Mouse (Mus musculus) fat pad, adult 2 months (tissue): ENCODE measurements at regions not wholly inside any gene's neighbourhood (a gene's known extent, or its start where the extent isn't known, plus 50 kb on each side); places are given as distances from the start of the nearest gene placed in this dataset.

ENCODE experiments used
- DNase-seq: peaks from one replicate; pipeline ENCODE4 v3.0.0-alpha.2; 2011; ENCODE audit warnings: low read depth, low spot score; ENCODE audit errors: extremely low read depth

- no peak for DNase-seq
Observed at GRCm38 (mm10) chr6:127252000-127252721, 100.2 kb upstream of the Ccnd2 start.

DNA sequence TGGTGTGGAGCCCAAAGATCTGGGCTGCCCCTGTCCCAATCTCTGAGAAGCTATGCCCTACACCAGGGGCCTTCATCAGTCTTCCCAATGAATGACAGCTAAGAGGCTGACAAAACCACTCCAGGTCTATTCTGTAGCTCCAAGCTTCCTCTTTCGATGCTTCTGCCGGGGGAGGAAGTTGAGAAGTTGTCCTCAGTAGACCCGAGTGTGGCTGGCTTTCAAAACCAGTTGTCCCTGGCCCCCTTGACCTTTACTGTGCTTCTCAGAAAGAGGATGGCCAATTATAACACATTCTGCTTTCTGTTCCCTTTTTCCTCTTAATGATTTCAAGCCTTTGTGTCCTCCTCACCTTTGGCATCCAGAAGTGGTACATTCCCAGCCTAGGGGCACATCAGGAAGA lies 101.9 kb upstream of the Ccnd2 start:
- DNase-seq, result no peak

GRCm38 (mm10) chr6:127263903-127264680 lies 112.1 kb upstream of the Ccnd2 start:
- no peak for DNase-seq

- DNase-seq, result no peak
Observed at GRCm38 (mm10) chr6:127265063-127265775, 113.2 kb upstream of the Ccnd2 start.

GRCm38 (mm10) chr6:127265901-127266812 lies 114.2 kb upstream of the Ccnd2 start:
- peak; percentile 2 for DNase-seq

GRCm38 (mm10) chr6:127266813-127267165 lies 114.8 kb upstream of the Ccnd2 start:
- no peak for DNase-seq

GRCm38 (mm10) chr6:127269021-127269420 lies 117.0 kb upstream of the Ccnd2 start:
- no peak for DNase-seq

DNA sequence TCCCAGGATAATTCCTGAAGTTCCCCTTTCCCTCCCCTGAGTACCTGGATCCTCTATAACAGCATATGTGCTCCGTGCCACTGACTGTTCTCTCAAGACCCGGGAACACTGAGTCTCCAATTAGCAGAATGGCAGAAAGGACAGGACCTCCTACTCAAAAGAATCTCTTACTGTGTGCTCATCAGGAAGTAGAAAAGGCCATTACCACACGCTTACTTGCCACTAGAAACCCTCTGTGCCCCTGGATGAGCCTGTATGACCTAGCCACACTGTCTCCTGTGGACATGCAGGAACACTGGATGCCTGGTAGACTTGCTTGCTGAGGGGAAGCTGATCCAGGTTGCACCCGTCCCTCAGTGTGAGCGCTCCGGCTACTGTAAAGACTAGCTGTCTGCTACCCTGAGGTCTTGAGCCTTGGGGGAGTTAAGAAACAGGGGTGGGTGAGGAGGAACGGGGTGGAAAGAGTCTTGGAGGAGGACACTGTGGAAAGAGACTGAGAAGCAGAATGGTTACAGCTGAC lies 117.6 kb upstream of the Ccnd2 start:
- DNase-seq, result no peak

- no peak for DNase-seq
Observed at GRCm38 (mm10) chr6:127270774-127271173, 118.8 kb upstream of the Ccnd2 start.

DNA sequence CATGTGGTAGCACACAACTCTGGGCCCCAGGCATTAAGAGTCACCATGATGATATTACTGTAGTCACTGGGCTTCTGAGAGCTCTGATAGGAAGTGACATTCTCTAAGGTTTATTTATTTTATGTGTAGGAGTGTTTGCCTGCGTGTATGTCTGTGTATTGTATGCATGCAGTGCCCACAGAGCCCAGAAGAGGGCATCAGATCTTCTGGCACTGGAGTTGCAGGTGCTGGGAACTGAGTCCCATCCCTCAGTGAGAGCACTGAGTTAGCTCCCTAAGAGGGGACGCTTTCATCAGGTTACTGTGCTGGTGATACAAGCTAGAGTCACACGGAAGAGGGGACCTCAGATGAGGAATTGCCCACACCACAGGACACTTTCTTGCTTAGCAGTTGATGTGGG lies 119.4 kb upstream of the Ccnd2 start:
- no peak for DNase-seq

- no peak for DNase-seq
Observed at GRCm38 (mm10) chr6:127272630-127273029, 120.6 kb upstream of the Ccnd2 start.

- no peak for DNase-seq
Observed at GRCm38 (mm10) chr6:127274732-127275429, 122.9 kb upstream of the Ccnd2 start.

GRCm38 (mm10) chr6:127275430-127275784 lies 123.4 kb upstream of the Ccnd2 start:
- DNase-seq, result no peak

GRCm38 (mm10) chr6:127276362-127276761 lies 124.4 kb upstream of the Ccnd2 start:
- no peak for DNase-seq

- no peak for DNase-seq
Observed at GRCm38 (mm10) chr6:127278402-127278801, 126.4 kb upstream of the Ccnd2 start.

GRCm38 (mm10) chr6:127284226-127284625 lies 132.2 kb upstream of the Ccnd2 start:
- no peak for DNase-seq

DNA sequence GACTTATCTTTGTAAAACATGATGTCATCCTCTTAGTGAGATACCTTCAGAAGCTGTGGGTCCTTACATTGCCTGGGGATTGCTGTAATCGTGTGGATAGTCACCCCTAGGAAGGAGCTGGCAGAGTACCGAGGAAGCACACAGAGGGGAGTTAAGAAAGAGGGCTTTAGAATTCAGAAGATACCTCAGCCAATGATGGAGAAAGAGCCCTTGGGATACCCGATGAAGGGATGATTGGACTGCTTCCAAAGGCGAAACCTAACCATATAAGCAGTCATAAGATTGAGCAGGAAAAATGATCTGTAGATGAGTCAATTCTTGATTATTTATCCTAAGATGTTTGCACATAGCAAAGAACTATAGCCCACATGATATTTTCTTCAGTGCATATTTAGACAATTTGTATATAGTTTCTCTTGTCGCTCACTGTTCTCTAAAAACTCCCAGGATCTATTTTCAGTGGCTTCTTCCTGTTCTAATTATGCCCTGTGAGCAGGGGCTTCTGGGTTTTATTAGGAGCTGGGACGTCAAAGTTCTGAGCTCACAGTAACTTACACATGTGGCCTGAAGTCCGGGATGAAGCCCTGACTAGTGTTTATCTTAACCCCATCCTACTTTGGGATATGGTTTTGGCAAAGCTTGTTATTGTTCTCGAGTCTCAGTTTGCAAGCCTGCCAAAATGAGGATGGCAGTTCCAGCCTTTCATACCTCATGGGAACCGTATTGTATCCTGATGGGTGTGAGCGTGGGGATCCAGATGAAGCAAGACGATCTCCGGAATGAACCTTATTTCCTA lies 134.9 kb upstream of the Ccnd2 start:
- DNase-seq, result no peak

DNA sequence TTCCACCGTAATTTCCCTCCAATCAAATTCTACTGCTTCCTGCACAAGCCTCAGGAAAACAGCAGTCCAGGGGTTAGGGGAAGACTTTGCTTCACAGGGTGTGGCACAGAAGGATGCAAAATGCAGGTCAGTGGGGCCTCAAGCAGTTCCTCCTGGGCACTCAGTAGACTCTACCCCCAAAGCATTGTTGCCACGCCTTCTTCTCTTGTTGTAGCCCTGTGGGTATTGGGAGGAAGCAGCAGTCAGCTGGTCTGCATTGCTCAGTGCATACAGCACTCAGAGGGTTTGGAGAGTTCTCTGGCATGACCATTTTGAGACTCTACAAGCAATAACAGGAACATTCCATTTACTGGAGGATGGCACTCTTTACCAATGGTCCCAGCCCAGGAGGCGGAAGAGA lies 137.0 kb upstream of the Ccnd2 start:
- no peak for DNase-seq

DNA sequence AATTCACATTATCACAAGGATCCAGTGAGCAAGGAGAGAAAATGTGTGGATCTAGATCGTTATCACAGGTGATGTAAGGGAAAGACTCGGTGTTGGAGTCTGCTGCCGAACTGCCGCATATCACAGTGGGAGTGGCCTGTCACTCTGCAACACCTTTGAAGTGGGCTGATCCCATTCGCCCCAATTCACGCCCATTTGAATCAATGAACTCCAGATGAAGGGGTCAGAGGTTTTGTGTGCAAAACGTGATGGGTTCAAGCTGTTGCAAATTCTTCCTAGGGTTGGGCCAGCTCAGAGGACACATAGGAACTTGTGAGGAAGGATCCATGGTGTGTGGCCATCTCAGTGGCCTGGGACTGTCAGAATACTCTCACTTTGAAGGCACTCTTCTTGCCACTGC lies 139.9 kb upstream of the Ccnd2 start:
- DNase-seq, result no peak
